Mouse (Mus musculus): ENCODE data around the gene Stpg3. TPM values are rescaled to one million over a fixed set of nuclear protein-coding genes. Genes with fewer than 3 reads are reported as not detected.
A peak's percentile ranks its signal among the peaks of the same experiment; 100 is the strongest.

Stpg3 gene
- polyA plus RNA-seq, 1 experiment from 2014 or later: not detected

DNA sequence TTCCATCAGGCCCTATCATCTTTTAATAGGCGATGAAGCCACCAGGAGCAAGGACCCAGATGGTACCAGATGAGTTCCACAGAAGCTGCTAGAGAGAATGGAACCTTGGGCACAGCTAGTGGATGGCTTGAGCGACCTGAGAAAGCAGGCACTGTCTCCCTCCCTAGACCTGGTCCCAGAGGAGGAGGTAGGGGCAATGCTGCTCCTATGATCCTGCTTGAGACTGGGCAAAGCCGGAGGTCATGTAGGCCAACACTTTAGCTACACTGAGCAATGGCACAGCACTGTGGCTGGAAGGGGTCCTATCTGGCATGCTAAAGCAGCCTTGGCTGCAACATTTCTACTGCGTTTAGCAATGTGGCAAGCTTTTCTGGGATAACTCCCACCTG is 38.8 kb downstream of the Stpg3 start:
- WGBS: 84% methylated on average over 4 of the region's 4 CpGs
- no peak for DNase-seq (ENCODE audit: low spot score)
- Histone ChIP-seq H3K4me1 (ENCODE audit: control insufficient read depth, insufficient read depth, low read length) (peaks cover 41% of the 10 kb centered on the region), H3K9me3 (replicated peaks; ENCODE audit: control insufficient read depth, low read length) (no peaks in the 10 kb centered on the region), H3K36me3 (ENCODE audit: control insufficient read depth, insufficient read depth, low read length) (no peaks in the 10 kb centered on the region), H3K9ac (ENCODE audit: low read length) (no peak overlapping the region), H3K4me3 (ENCODE audit: low read depth, low read length) (no peak overlapping the region), H3K4me2 (ENCODE audit: low read length) (no peak overlapping the region), H3K27ac (ENCODE audit: low read depth, low read length) (no peak overlapping the region), H3K27me3 (replicated peaks; ENCODE audit: control insufficient read depth, insufficient read depth, low read length) (no peaks in the 10 kb centered on the region)
- no peak for ATAC-seq

DNA sequence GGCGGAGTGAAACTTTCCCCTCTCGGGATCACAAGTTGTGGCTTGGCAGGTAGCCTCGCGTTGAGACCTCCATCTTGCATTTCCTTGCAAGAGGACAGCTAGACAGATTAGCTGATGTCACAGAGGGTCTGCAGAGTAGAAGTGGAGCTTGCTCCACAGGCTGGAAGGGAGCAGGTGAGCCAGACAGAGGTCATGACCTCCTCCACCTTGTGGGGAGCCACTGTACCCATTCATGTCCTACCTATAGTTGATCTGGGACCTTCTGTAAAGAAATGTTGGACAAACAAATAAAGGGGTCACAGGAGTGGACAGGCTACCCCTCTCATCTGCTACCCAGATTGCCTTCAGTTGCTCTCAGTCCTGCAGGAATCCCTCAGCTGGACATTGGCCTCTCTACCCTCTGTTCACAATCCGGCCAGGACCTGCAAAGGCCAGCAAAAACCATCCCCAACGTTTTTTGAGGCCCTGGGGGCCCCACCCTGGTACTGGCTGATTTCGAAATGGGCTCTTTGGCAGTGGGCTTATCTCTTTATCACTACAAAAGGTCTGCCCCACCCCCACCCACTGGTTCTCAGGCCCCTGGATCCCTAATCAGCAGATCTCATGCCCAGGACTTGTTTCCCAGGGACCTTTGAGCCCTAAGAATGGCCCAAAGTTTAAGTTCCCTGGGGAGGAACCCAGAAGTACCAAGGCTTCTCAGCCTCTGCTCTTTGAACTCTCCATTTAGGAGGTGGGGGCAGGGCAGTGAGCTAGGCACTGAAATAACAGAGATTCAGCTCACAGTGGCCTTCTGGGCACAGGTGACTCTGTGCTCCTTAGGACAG is 39.4 kb downstream of the Stpg3 start:
- DNase-seq (ENCODE audit: low spot score): no peak
- H3K4me1 ChIP-seq (ENCODE audit: control insufficient read depth, insufficient read depth, low read length): peaks cover 40% of the 10 kb centered on the region

DNA sequence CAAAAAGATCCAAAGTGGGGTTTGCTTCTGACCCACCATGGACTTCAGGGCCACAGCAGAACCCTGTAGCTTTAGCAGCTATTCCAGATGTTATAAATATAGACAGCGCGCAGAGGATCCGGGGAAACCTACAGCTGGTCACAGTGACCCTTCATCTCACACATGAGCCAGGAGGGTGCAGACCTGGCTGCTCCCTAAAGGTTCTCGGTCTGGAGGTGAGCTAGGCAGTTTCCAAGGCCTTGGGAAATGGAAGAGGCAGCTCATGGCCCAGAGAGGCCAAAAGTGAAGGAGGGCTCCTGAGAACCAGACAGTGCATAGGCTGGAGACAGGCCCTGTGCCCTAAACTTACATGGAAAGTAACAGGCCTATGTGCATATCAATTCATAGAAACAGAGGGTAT is 40.6 kb downstream of the Stpg3 start:
- H3K4me1 ChIP-seq (ENCODE audit: control insufficient read depth, insufficient read depth, low read length): peaks cover 41% of the 10 kb centered on the region
- H3K4me3 ChIP-seq (ENCODE audit: low read depth, low read length): no peak overlapping the region
- no peaks in the 10 kb centered on the region for H3K27me3 ChIP-seq (replicated peaks; ENCODE audit: control insufficient read depth, insufficient read depth, low read length)
- WGBS: 95% methylated on average over 4 of the region's 4 CpGs
- no peak overlapping the region for H3K4me2 ChIP-seq (ENCODE audit: low read length)
- H3K9ac ChIP-seq (ENCODE audit: low read length): no peak overlapping the region
- no peaks in the 10 kb centered on the region for H3K9me3 ChIP-seq (replicated peaks; ENCODE audit: control insufficient read depth, low read length)
- no peak overlapping the region for H3K27ac ChIP-seq (ENCODE audit: low read depth, low read length)
- no peaks in the 10 kb centered on the region for H3K36me3 ChIP-seq (ENCODE audit: control insufficient read depth, insufficient read depth, low read length)
- DNase-seq (ENCODE audit: low spot score) (no peak), ATAC-seq (no peak)

More for the DNA sequence above, 39.4 kb downstream of the Stpg3 start:
- no peak for ATAC-seq
- Histone ChIP-seq H3K9ac (ENCODE audit: low read length) (no peak overlapping the region), H3K27me3 (replicated peaks; ENCODE audit: control insufficient read depth, insufficient read depth, low read length) (no peaks in the 10 kb centered on the region), H3K9me3 (replicated peaks; ENCODE audit: control insufficient read depth, low read length) (no peaks in the 10 kb centered on the region), H3K4me2 (ENCODE audit: low read length) (no peak overlapping the region), H3K27ac (ENCODE audit: low read depth, low read length) (no peak overlapping the region), H3K36me3 (ENCODE audit: control insufficient read depth, insufficient read depth, low read length) (no peaks in the 10 kb centered on the region), H3K4me3 (ENCODE audit: low read depth, low read length) (no peak overlapping the region)
- 58% methylated on average over 7 of the region's 7 CpGs for WGBS

DNA sequence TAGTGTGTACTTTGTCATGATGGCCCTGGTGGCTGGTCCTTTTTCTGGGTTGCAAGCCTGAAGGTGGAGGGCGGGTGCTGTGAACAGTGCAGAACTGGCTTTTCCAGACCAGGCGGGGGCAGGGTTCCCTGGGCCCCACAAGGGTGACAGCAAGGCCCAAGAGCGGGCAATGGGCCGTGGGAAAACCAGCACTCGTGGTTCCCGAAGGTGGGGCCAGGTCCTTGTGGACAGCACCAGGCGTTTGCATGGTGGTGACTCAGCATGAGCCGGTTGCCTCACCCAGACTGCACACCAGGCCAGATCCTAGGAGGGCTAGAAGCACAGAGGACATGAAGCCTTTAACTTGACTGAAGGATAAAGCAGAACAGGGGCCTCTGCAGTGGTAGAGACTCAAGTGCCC is 41.8 kb downstream of the Stpg3 start:
- DNase-seq (ENCODE audit: low spot score) (no peak), ATAC-seq (no peak)
- H3K9me3 ChIP-seq (replicated peaks; ENCODE audit: control insufficient read depth, low read length): no peaks in the 10 kb centered on the region
- H3K36me3 ChIP-seq (ENCODE audit: control insufficient read depth, insufficient read depth, low read length): no peaks in the 10 kb centered on the region
- no peaks in the 10 kb centered on the region for H3K27me3 ChIP-seq (replicated peaks; ENCODE audit: control insufficient read depth, insufficient read depth, low read length)
- peaks cover 38% of the 10 kb centered on the region for H3K4me1 ChIP-seq (ENCODE audit: control insufficient read depth, insufficient read depth, low read length)
- no peak overlapping the region for H3K4me2 ChIP-seq (ENCODE audit: low read length)
- H3K27ac ChIP-seq (ENCODE audit: low read depth, low read length): no peak overlapping the region
- WGBS: 76% methylated on average over 8 of the region's 8 CpGs
- no peak overlapping the region for H3K9ac ChIP-seq (ENCODE audit: low read length)
- no peak overlapping the region for H3K4me3 ChIP-seq (ENCODE audit: low read depth, low read length)

DNA sequence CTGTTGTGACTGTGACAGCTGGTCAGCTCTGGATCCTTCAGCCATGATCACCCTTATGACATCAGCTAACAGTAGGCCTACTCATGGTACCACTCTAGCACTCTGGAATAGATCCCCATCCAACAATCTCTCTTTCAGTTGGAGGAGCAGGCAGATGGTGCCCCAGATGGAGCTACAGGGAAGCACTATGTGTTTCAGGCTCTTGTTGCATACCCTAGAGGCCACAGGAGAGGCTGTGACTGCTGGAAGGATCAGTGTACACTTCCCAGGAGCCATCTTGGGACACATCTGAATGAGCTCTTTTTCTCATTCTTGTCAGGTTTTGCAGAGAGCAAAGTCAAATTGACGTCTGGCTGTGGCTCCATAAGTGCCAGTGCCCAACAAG is 42.7 kb downstream of the Stpg3 start:
- 0 out of 2 replicates have a peak overlapping the region, but pooled peaks have one; percentile 4 for H3K27ac ChIP-seq (ENCODE audit: low read depth, low read length)
- H3K4me1 ChIP-seq (ENCODE audit: control insufficient read depth, insufficient read depth, low read length): peaks cover 33% of the 10 kb centered on the region
- DNase-seq (ENCODE audit: low spot score): no peak
- H3K4me2 ChIP-seq (ENCODE audit: low read length): no peak overlapping the region
- no peak overlapping the region for H3K4me3 ChIP-seq (ENCODE audit: low read depth, low read length)
- ATAC-seq: no peak
- WGBS: 55% methylated on average over 1 of the region's 1 CpGs
- H3K9ac ChIP-seq (ENCODE audit: low read length): no peak overlapping the region
- no peaks in the 10 kb centered on the region for H3K27me3 ChIP-seq (replicated peaks; ENCODE audit: control insufficient read depth, insufficient read depth, low read length)
- H3K36me3 ChIP-seq (ENCODE audit: control insufficient read depth, insufficient read depth, low read length): no peaks in the 10 kb centered on the region
- H3K9me3 ChIP-seq (replicated peaks; ENCODE audit: control insufficient read depth, low read length): no peaks in the 10 kb centered on the region

DNA sequence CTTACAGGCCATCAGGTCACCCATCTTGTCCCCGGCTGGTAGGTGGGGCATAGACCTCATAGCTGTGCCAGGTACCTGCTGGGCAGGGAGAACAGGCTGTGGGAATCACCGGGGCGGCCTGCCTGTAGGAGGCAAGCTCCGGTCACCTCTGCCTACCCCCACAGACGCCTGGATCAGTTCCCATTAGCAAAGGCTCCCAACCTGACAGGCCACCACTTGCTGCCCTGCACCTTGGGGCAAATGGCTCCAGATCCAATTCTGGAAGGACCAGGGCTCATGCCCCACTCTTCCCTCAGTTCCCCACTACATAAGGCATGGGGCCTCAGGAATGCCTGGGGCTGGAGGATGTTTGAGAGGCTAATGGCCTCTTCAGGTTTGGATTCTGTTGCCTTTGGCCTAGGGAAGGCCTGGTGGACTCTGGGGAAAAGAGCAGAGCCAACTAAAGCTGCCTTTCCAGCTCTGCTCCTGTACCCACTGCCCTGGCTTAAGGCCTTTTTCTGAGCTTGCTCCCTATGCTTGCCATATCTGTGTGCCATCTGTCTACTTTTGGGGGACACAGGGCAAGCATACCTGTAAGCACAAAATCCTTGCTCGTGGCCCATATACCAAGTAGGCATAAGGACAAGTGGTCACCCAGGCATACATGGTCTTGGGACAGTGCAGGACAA is 43.2 kb downstream of the Stpg3 start:
- DNase-seq (ENCODE audit: low spot score) (no peak), ATAC-seq (no peak)
- H3K27me3 ChIP-seq (replicated peaks; ENCODE audit: control insufficient read depth, insufficient read depth, low read length): no peaks in the 10 kb centered on the region
- H3K9me3 ChIP-seq (replicated peaks; ENCODE audit: control insufficient read depth, low read length): no peaks in the 10 kb centered on the region
- no peak overlapping the region for H3K9ac ChIP-seq (ENCODE audit: low read length)
- WGBS: 79% methylated on average over 6 of the region's 6 CpGs
- H3K4me3 ChIP-seq (ENCODE audit: low read depth, low read length): no peak overlapping the region
- no peak overlapping the region for H3K4me2 ChIP-seq (ENCODE audit: low read length)
- H3K27ac ChIP-seq (ENCODE audit: low read depth, low read length): no peak overlapping the region; the same call in 1 of the 2 replicates
- H3K36me3 ChIP-seq (ENCODE audit: control insufficient read depth, insufficient read depth, low read length): no peaks in the 10 kb centered on the region
- peaks cover 28% of the 10 kb centered on the region for H3K4me1 ChIP-seq (ENCODE audit: control insufficient read depth, insufficient read depth, low read length)

DNA sequence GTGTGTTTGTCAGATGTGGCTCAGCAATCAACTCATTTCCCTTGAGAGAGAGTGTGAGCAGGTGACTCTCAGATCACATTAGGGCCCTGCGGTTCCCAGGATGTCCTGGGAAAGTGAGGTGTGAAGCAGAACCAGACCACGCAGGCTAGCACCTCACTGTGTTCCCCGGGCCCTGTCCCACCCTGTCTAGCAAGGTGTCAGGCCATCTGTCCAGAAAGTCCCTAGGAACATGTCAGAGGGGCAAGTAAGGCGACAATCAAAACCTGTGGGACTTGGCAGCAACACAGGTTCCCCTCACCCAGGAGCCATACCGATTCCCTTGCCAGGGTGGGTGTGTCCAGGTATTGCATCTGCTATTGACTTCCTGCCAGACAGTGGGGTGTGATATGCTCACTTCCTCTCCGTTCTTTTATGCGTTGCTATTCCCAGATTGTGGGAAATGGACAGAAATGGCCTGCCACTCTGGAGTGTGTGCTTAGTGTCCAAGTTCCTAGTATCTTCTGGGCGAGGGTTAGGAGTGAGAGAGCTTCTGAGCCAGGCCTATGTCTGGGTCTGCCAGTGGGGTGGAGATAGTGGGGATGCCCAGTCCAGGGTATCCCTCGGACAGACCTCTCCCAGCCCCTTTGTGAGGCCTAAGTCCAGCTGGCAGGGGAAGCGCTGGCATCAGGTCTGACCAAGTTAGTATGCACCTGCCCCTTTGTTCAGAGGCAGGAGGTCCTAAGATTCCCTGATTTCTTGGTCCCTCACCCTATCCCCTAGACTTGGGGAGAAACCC is 43.9 kb downstream of the Stpg3 start:
- H3K9me3 ChIP-seq (replicated peaks; ENCODE audit: control insufficient read depth, low read length): no peaks in the 10 kb centered on the region
- H3K4me3 ChIP-seq (ENCODE audit: low read depth, low read length): no peak overlapping the region
- no peaks in the 10 kb centered on the region for H3K27me3 ChIP-seq (replicated peaks; ENCODE audit: control insufficient read depth, insufficient read depth, low read length)
- no peak overlapping the region for H3K9ac ChIP-seq (ENCODE audit: low read length)
- no peaks in the 10 kb centered on the region for H3K36me3 ChIP-seq (ENCODE audit: control insufficient read depth, insufficient read depth, low read length)
- 61% methylated on average over 10 of the region's 10 CpGs for WGBS
- ATAC-seq (no peak), DNase-seq (ENCODE audit: low spot score) (peak; percentile 51)
- peaks cover 23% of the 10 kb centered on the region for H3K4me1 ChIP-seq (ENCODE audit: control insufficient read depth, insufficient read depth, low read length)
- no peak overlapping the region for H3K4me2 ChIP-seq (ENCODE audit: low read length)
- peak overlapping the region; percentile 52; the same call in 1 of the 2 replicates for H3K27ac ChIP-seq (ENCODE audit: low read depth, low read length)

DNA sequence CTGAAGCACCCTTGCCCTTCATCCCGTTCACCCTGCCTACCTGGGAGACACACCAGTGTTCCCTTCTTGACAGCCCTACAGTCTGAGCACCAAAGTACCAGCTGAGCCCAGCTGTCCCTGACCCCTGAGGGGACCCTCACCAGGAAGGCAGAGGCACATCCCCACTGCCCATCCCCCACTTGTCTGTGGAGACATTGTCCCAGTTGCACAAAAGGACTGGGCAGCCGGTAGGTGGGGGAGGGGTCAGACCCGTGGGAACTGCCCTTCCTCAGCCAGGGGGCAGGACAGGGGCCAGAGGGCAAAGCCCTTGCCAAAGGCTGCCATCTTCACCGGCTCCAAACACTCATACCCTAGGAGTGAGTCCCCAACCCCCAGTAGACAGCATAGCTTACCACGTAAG is 44.7 kb downstream of the Stpg3 start:
- H3K4me1 ChIP-seq (ENCODE audit: control insufficient read depth, insufficient read depth, low read length): peaks cover 23% of the 10 kb centered on the region
- no peaks in the 10 kb centered on the region for H3K27me3 ChIP-seq (replicated peaks; ENCODE audit: control insufficient read depth, insufficient read depth, low read length)
- no peaks in the 10 kb centered on the region for H3K9me3 ChIP-seq (replicated peaks; ENCODE audit: control insufficient read depth, low read length)
- H3K36me3 ChIP-seq (ENCODE audit: control insufficient read depth, insufficient read depth, low read length): no peaks in the 10 kb centered on the region
- ATAC-seq: no peak
- no peak overlapping the region for H3K4me2 ChIP-seq (ENCODE audit: low read length)
- no peak overlapping the region for H3K9ac ChIP-seq (ENCODE audit: low read length)
- H3K27ac ChIP-seq (ENCODE audit: low read depth, low read length): peak overlapping the region; percentile 52; the same call in 1 of the 2 replicates
- DNase-seq (ENCODE audit: low spot score): no peak
- 18% methylated on average over 5 of the region's 5 CpGs for WGBS
- no peak overlapping the region for H3K4me3 ChIP-seq (ENCODE audit: low read depth, low read length)

Measured in forebrain, embryonic 14.5 days (tissue).